Mouse (Mus musculus): Measurements from ENCODE around the gene Lef1.

- TF ChIP-seq CTCF (IDR thresholded peaks at IDR 0.05 in 2 of 3, conservative IDR thresholded peaks at IDR 0.05 in 1 of 3; ENCODE audit: control insufficient read depth in 1 of 3, insufficient read depth in 1 of 3, low read depth in 2 of 3, low read length in 3 of 3, poor library complexity in 1 of 3, severe bottlenecking in 1 of 3) (no peak), POLR2A (IDR thresholded peaks at IDR 0.05; ENCODE audit: control insufficient read depth in 1 of 2, insufficient read depth in 1 of 2, low read depth in 1 of 2, low read length in 2 of 2, poor library complexity in 1 of 2) (no peak), TAL1 (IDR thresholded peaks at IDR 0.05; ENCODE audit: low read length) (no peak)
Observed at GRCm38 (mm10) chr3:131109686-131110070, 593 bp upstream of the Lef1 start.

Measured in MEL (cell line).